Mouse (Mus musculus) embryonic fibroblast, embryonic 13.5 days (primary cell): ENCODE results near the gene Kcnh3. TPM values are rescaled to one million over a fixed set of nuclear protein-coding genes. Genes with fewer than 3 reads are reported as not detected.
A peak's percentile ranks its signal among the peaks of the same experiment; 100 is the strongest.

Source experiments
- H3K27ac ChIP-seq: 2 replicates; pipeline ENCODE4 v1.5.1; 2012; ENCODE audit warnings: low read length, control low read depth, inconsistent platforms; ENCODE audit not compliant: insufficient read depth
- H3K4me1 ChIP-seq: 2 replicates; pipeline ENCODE4 v1.6.1; 2011; ENCODE audit warnings: low read length; ENCODE audit not compliant: control insufficient read depth, insufficient read depth
- H3K4me3 ChIP-seq: 2 replicates; pipeline ENCODE4 v1.5.1; 2011; ENCODE audit warnings: mild to moderate bottlenecking, control low read depth, low read length; ENCODE audit not compliant: insufficient read depth
- CTCF ChIP-seq: IDR thresholded peaks from 2 replicates; pipeline ENCODE4 v1.5.1; 2011; ENCODE audit warnings: mild to moderate bottlenecking, control low read depth, low read length, moderate library complexity, borderline replicate concordance; ENCODE audit not compliant: insufficient read depth
- POLR2A ChIP-seq: IDR thresholded peaks from 2 replicates; pipeline ENCODE4 v1.6.1; 2011; ENCODE audit warnings: low read depth, mild to moderate bottlenecking, control low read depth, low read length, moderate library complexity
- polyA plus RNA-seq: library from polyadenylated mRNA; stranded (reverse); fragments of >200 nt; gene quantifications from 2 replicates; pipeline ENCODE4 v1.2.4, GENCODE M21; 2011; ENCODE audit warnings: low read depth; ENCODE audit not compliant: missing spikeins, insufficient read length

Kcnh3 gene
- polyA plus RNA-seq: 0.40 TPM in 1 of 2 replicates, not detected in the other

GRCm38 (mm10) chr15:99224208-99224911 lies at the start of gene Kcnh3:
Kcnh3 (plus strand) TSS chr15:99224861.
- Histone ChIP-seq H3K4me1 (0 out of 2 replicates have a peak, but pooled peaks cover 5% of the 10 kb centered on the region), H3K4me3 (peak within 1 kb of the TSS; percentile 38), H3K27ac (no peak within 1 kb of the TSS)
- TF ChIP-seq POLR2A (no peak), CTCF (no peak)

GRCm38 (mm10) chr15:99179639-99180038 lies 45.0 kb upstream of the Kcnh3 start:
- Histone ChIP-seq H3K27ac (no peak overlapping the region), H3K4me1 (no peaks in the 10 kb centered on the region), H3K4me3 (no peak overlapping the region)
- TF ChIP-seq CTCF (no peak), POLR2A (no peak)

GRCm38 (mm10) chr15:99184217-99184914 lies 40.3 kb upstream of the Kcnh3 start:
- Histone ChIP-seq H3K4me1 (no peaks in the 10 kb centered on the region), H3K4me3 (no peak overlapping the region), H3K27ac (no peak overlapping the region)
- TF ChIP-seq POLR2A (no peak), CTCF (no peak)

GRCm38 (mm10) chr15:99194358-99194757 lies 30.3 kb upstream of the Kcnh3 start:
- H3K4me3 ChIP-seq: no peak overlapping the region
- no peaks in the 10 kb centered on the region for H3K4me1 ChIP-seq
- no peak overlapping the region for H3K27ac ChIP-seq
- TF ChIP-seq POLR2A (no peak), CTCF (no peak)

DNA sequence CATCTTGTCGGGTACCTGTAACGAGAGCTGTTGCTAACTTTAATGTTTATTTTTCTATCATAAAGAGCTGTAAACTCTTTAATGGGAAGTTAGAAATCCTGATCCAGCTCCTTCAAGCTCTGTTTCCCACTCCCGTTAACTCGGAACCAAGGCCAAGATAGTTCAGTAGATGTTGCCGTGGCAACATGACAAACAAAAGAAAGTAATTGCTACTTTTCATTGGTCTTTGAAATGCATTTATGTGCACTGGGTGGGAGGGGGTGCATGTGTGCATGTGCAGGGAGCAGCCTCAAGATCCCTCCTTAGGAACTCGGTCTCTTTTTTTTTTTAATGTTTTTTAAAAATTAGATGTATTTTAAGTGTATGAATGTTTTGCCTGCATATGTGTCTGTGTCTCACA lies 29.6 kb upstream of the Kcnh3 start:
- H3K4me3 ChIP-seq: no peak overlapping the region
- no peak for TF ChIP-seq CTCF
- TF ChIP-seq POLR2A: no peak
- H3K27ac ChIP-seq: no peak overlapping the region
- H3K4me1 ChIP-seq: no peaks in the 10 kb centered on the region

- no peak for TF ChIP-seq POLR2A
- TF ChIP-seq CTCF: no peak
- no peak overlapping the region for H3K27ac ChIP-seq
- no peak overlapping the region for H3K4me3 ChIP-seq
- H3K4me1 ChIP-seq: no peaks in the 10 kb centered on the region
Observed at GRCm38 (mm10) chr15:99198761-99199160, 25.9 kb upstream of the Kcnh3 start.

GRCm38 (mm10) chr15:99205959-99206358 lies 18.7 kb upstream of the Kcnh3 start:
- no peak for TF ChIP-seq CTCF
- Histone ChIP-seq H3K4me3 (no peak overlapping the region), H3K27ac (no peak overlapping the region), H3K4me1 (no peaks in the 10 kb centered on the region)

DNA sequence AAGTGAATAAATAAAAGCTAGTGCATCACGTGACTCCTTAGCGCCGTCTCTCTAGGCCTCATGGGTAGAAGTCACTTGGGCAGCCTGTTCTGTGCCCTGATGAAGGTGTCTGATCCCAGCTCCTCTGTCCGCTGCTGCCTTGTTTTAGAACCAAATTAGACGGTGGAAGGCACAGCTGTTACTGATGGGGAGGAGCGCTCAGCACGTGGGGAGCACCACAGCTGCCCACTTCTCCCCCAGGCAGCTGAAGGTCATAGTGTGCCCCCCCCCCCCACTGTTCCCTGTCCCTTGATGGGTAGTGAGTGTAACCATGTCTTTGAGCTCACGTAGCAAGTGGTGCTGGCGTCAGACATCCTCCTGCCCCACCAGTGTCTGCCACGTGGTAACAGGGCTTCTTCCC lies 11.5 kb upstream of the Kcnh3 start:
- no peak overlapping the region for H3K27ac ChIP-seq
- H3K4me1 ChIP-seq: no peaks in the 10 kb centered on the region
- no peak for TF ChIP-seq CTCF
- no peak for TF ChIP-seq POLR2A
- no peak overlapping the region for H3K4me3 ChIP-seq

DNA sequence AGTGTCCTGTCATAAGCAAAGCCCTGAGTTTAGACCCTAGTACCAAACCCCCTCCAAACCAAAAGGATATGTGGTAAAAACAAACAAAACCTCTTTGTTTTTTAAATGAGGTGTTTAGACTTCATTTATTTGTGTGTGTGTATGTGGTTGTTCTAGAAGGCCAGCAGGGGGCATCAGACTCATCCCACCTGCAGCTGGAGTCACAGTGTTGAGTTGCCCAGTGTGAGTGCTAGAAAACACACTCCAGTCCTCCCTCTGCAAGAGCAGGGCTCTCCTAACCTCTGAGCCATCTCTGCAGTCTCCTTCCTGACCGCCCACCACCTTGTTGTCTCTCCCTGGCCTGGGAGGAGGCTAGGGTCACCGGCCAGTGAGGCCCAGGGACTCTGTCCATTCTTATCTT lies 9.7 kb upstream of the Kcnh3 start:
- TF ChIP-seq CTCF (no peak), POLR2A (no peak)
- H3K27ac ChIP-seq: no peak overlapping the region
- no peaks in the 10 kb centered on the region for H3K4me1 ChIP-seq
- H3K4me3 ChIP-seq: no peak overlapping the region

- no peaks in the 10 kb centered on the region for H3K4me1 ChIP-seq
- TF ChIP-seq POLR2A: no peak
- no peak for TF ChIP-seq CTCF
- no peak overlapping the region for H3K27ac ChIP-seq
- no peak overlapping the region for H3K4me3 ChIP-seq
Observed at GRCm38 (mm10) chr15:99215741-99216463, 8.8 kb upstream of the Kcnh3 start.
